Mouse (Mus musculus): ENCODE results near the gene Adh6b. TPM values are rescaled to one million over a fixed set of nuclear protein-coding genes. Genes with fewer than 3 reads are reported as not detected.

Gene Adh6b
- polyA plus RNA-seq (2012; ENCODE audit: low replicate concordance), result not detected in 2 replicates

GRCm38 (mm10) chr3:138341471-138341870 lies at the start of gene Adh6b:
Adh6b (plus strand) TSS chr3:138341775.

GRCm38 (mm10) chr3:138312965-138313364 lies 28.6 kb upstream of the Adh6b start, which contains the start of gene Adh6a:
Adh6a (plus strand) TSS chr3:138313286.

Other genes with a start within 250 kb of the Adh6b start
- 1.6 and 2.5 TPM in 2 replicates for gene Trmt10a, start 198.3 kb upstream of the Adh6b start, polyA plus RNA-seq (2012; ENCODE audit: low replicate concordance)
- 0.28 and 0.71 TPM in 2 replicates for gene Mttp, start 196.8 kb upstream of the Adh6b start, polyA plus RNA-seq (2012; ENCODE audit: low replicate concordance)
- not detected in 2 replicates for gene 4930579F01Rik, start 147.9 kb upstream of the Adh6b start, polyA plus RNA-seq (2012; ENCODE audit: low replicate concordance)
- gene Adh7, start 124.0 kb upstream of the Adh6b start, polyA plus RNA-seq (2012; ENCODE audit: low replicate concordance), result not detected in 2 replicates
- gene Adh1, start 80.8 kb upstream of the Adh6b start, polyA plus RNA-seq (2012; ENCODE audit: low replicate concordance), result 0.12 and 0.42 TPM in 2 replicates
- not detected in 2 replicates for gene Adh6a, start 28.5 kb upstream of the Adh6b start, polyA plus RNA-seq (2012; ENCODE audit: low replicate concordance)
- gene Adh4, start 73.7 kb downstream of the Adh6b start, polyA plus RNA-seq (2012; ENCODE audit: low replicate concordance), result not detected in 2 replicates
- gene Adh5, start 101.3 kb downstream of the Adh6b start, polyA plus RNA-seq (2012; ENCODE audit: low replicate concordance), result 5.5 and 18.9 TPM in 2 replicates
- 8.9 and 20.7 TPM in 2 replicates for gene Metap1, start 147.7 kb downstream of the Adh6b start, polyA plus RNA-seq (2012; ENCODE audit: low replicate concordance)
- gene Eif4e, start 184.4 kb downstream of the Adh6b start, polyA plus RNA-seq (2012; ENCODE audit: low replicate concordance), result 2.0 and 7.6 TPM in 2 replicates